ENCODE assay signal across 12 mouse cellular contexts in the genomic region with DNA sequence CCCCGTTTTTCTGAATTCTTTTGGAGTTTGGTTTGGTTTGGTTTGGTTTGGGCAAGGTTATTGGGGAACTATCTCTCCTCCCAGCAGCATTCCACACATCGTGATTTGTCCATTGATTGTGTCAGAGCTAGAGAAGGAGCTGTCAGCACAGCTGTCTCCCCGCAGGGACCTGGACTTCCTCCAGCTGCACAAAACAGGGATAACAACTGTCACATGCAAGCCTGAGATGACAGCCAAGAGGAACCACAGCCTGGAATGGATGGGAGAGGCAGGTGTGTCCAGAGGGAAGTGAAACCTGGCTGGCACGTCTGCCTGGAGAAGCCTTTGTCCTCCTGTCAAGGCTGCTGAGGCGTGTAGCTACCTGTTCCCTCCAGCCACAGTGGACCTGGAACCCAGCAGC.
DNase-seq lines count a peak whose midpoint lies in the region; ATAC-seq lines count a peak whose summit lies in the region.
"Had no signal": no experiment of that assay in that cellular context is flagged by ENCODE, and none has a peak within 500 bp of the region (broad histone marks: within the 10 kb centered on the region; RNA-seq: fewer than 3 reads in every experiment).

No protein-coding gene starts in this region.

- no peaks in the 10 kb centered on the region for H3K9me3 ChIP-seq in hindbrain, embryonic 13.5 days
- H3K9me3 ChIP-seq in hindbrain, embryonic 14.5 days (ENCODE audit: control insufficient read depth, low read length), result no peaks in the 10 kb centered on the region
- no peaks in the 10 kb centered on the region for H3K9me3 ChIP-seq in heart, embryonic 10.5 days
- no peaks in the 10 kb centered on the region for H3K9me3 ChIP-seq in hindbrain, embryonic 10.5 days
- H3K9me3 ChIP-seq: forebrain, embryonic 15.5 days; intestine, embryonic 15.5 days had no signal

- no peak overlapping the region for H3K4me3 ChIP-seq in hindbrain, embryonic 13.5 days
- H3K4me3 ChIP-seq in hindbrain, embryonic 14.5 days (replicated peaks; ENCODE audit: low read length), result no peak overlapping the region
- no peak overlapping the region for H3K4me3 ChIP-seq in heart, embryonic 10.5 days
- no peak overlapping the region for H3K4me3 ChIP-seq in hindbrain, embryonic 10.5 days
- H3K4me3 ChIP-seq: forebrain, embryonic 15.5 days; intestine, embryonic 15.5 days had no signal

- peaks cover 27% of the 10 kb centered on the region for H3K27me3 ChIP-seq in hindbrain, embryonic 13.5 days
- 0 out of 2 replicates have a peak, but pooled peaks cover 7% of the 10 kb centered on the region for H3K27me3 ChIP-seq in hindbrain, embryonic 14.5 days (ENCODE audit: control insufficient read depth, insufficient read depth, low read length)
- no peaks in the 10 kb centered on the region for H3K27me3 ChIP-seq in heart, embryonic 10.5 days (ENCODE audit: insufficient read depth, poor library complexity, severe bottlenecking)
- H3K27me3 ChIP-seq in hindbrain, embryonic 10.5 days (ENCODE audit: insufficient read depth, poor library complexity, severe bottlenecking), result peaks cover 39% of the 10 kb centered on the region
- H3K27me3 ChIP-seq: forebrain, embryonic 15.5 days; intestine, embryonic 15.5 days had no signal

- DNase-seq in hindbrain, embryonic 14.5 days (ENCODE audit: low spot score), result no peak
- DNase-seq in brain, adult 2 months (ENCODE audit: low read depth, low spot score), result peak; percentile 60
- DNase-seq in heart, embryonic 10.5 days (ENCODE audit: low spot score), result no peak
- DNase-seq in lung, postnatal 10 days, result peak; percentile 57
- no peak for DNase-seq in left cerebral cortex, postnatal 36 days (ENCODE audit: low spot score in 2 of 2)
- DNase-seq in hindbrain, embryonic 10.5 days (ENCODE audit: low spot score), result no peak
- DNase-seq in thymus, postnatal 0 days (ENCODE audit: low spot score), result no peak
- DNase-seq: cerebellum, adult 8-10 months had no signal

- WGBS in hindbrain, embryonic 13.5 days, result 54% methylated on average over 5 of the region's 5 CpGs
- 56% methylated on average over 5 of the region's 5 CpGs for WGBS in hindbrain, embryonic 14.5 days
- 27% methylated on average over 5 of the region's 5 CpGs for WGBS in heart, embryonic 10.5 days
- WGBS in hindbrain, embryonic 10.5 days, result 69% methylated on average over 5 of the region's 5 CpGs

- H3K4me1 ChIP-seq in hindbrain, embryonic 13.5 days (replicated peaks), result peaks cover 58% of the 10 kb centered on the region
- peaks cover 9% of the 10 kb centered on the region for H3K4me1 ChIP-seq in hindbrain, embryonic 14.5 days (replicated peaks; ENCODE audit: control insufficient read depth, insufficient read depth, low read length)
- peaks cover 82% of the 10 kb centered on the region for H3K4me1 ChIP-seq in heart, embryonic 10.5 days
- peaks cover 75% of the 10 kb centered on the region for H3K4me1 ChIP-seq in hindbrain, embryonic 10.5 days (replicated peaks)

- no peak overlapping the region for H3K4me2 ChIP-seq in hindbrain, embryonic 13.5 days
- no peak overlapping the region for H3K4me2 ChIP-seq in hindbrain, embryonic 14.5 days (replicated peaks)
- H3K4me2 ChIP-seq: forebrain, embryonic 15.5 days; intestine, embryonic 15.5 days had no signal

- ATAC-seq in hindbrain, embryonic 13.5 days (ENCODE audit: low FRiP score), result no peak
- ATAC-seq in hindbrain, embryonic 14.5 days (ENCODE audit: low FRiP score), result no peak
- ATAC-seq: CD4-positive, CD25-positive, alpha-beta regulatory T cell, adult 4 months; forebrain, embryonic 15.5 days; intestine, embryonic 15.5 days had no signal

- intact Hi-C loops in left cerebral cortex, postnatal 36 days (cut with DNase I), result loop anchor here (5.0 kb wide), 1 partner anchor 132 kb away; no protein-coding TSS in a partner anchor

- H3K36me3 ChIP-seq in hindbrain, embryonic 13.5 days, result no peaks in the 10 kb centered on the region
- no peaks in the 10 kb centered on the region for H3K36me3 ChIP-seq in hindbrain, embryonic 14.5 days (replicated peaks; ENCODE audit: control insufficient read depth, insufficient read depth)
- H3K36me3 ChIP-seq in heart, embryonic 10.5 days, result no peaks in the 10 kb centered on the region
- no peaks in the 10 kb centered on the region for H3K36me3 ChIP-seq in hindbrain, embryonic 10.5 days
- H3K36me3 ChIP-seq: forebrain, embryonic 15.5 days; intestine, embryonic 15.5 days had no signal

- no peak overlapping the region for H3K9ac ChIP-seq in hindbrain, embryonic 13.5 days
- no peak overlapping the region for H3K9ac ChIP-seq in hindbrain, embryonic 14.5 days
- H3K9ac ChIP-seq: forebrain, embryonic 15.5 days; intestine, embryonic 15.5 days had no signal

- peak overlapping the region; percentile 26; the same call in 1 of the 2 replicates for H3K27ac ChIP-seq in hindbrain, embryonic 13.5 days
- no peak overlapping the region for H3K27ac ChIP-seq in hindbrain, embryonic 14.5 days
- peak overlapping the region; percentile 75 for H3K27ac ChIP-seq in heart, embryonic 10.5 days
- no peak overlapping the region for H3K27ac ChIP-seq in hindbrain, embryonic 10.5 days
- H3K27ac ChIP-seq: forebrain, embryonic 15.5 days; intestine, embryonic 15.5 days had no signal

Comparison
In these comparisons a context has a peak if more than half of its experiments do, and no peak if none do; other contexts are left out.
1. H3K27ac ChIP-seq: peak in hindbrain, embryonic 13.5 days (single experiment) and heart, embryonic 10.5 days (single experiment); none in hindbrain, embryonic 14.5 days (single experiment) and hindbrain, embryonic 10.5 days (single experiment).
2. DNase-seq: peak in brain, adult 2 months (single experiment) and lung, postnatal 10 days (single experiment); none in hindbrain, embryonic 14.5 days (single experiment), heart, embryonic 10.5 days (single experiment), left cerebral cortex, postnatal 36 days (0 of 2), hindbrain, embryonic 10.5 days (single experiment) and thymus, postnatal 0 days (single experiment).